Mouse (Mus musculus) ovary, postnatal 36 days (tissue): ENCODE measurements at regions not wholly inside any gene's neighbourhood (a gene's known extent, or its start where the extent isn't known, plus 50 kb on each side); places are given as distances from the start of the nearest gene placed in this dataset.
"Not testable (repeated sequence)": the region's sequence is repeated elsewhere in the genome, so short reads cannot be mapped to it uniquely, and the experiment has no call there.

Experiments
- DNase-seq: peaks from one replicate; pipeline ENCODE4 v3.0.0; 2022; ENCODE audit warnings: low spot score, mixed read lengths

DNA sequence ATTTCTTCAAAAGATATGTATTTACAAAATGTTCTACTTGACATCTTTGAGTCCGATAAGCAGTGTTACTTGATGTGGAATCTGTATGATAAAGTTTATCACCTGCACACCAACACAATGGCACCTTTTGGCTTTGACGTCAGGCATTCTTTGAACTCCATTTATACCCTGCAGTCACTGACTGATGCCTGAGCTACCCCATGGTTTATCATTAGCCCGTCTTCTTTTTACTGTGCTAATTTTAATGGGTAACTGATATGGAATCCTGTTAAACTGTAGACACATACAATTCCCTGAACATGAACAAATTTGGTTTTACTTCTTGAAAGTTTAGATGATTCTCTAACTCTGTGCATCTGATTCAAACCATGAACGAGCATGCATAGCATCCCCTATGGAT lies 253.8 kb upstream of the Klf6 start:
- DNase-seq: no peak

DNA sequence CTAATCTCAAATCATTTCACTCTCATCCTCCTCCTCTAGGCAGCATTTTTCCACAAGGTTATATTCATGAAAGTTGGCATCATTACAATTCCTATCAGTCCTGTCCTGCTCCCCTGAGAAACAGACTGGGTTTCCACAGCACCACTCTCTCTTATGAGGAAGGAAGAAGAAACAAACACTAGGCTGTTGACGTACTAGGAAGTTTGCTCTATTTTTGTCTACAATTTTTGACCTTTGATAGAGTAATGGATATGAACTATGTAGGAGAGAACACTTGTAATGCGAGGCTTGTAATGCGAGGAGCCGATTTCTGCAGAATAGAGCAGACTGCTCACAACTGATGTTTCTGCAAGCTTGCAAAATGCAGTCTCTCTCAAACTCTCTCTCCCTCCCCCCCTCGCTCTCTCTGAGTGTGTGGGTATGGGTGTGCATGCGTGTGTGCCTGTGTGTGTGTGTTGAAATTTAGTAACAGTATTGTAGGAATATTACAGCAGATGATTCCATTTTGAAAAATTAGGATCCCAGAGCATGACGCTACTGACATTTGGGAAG lies 247.0 kb upstream of the Klf6 start:
- DNase-seq: no peak

DNA sequence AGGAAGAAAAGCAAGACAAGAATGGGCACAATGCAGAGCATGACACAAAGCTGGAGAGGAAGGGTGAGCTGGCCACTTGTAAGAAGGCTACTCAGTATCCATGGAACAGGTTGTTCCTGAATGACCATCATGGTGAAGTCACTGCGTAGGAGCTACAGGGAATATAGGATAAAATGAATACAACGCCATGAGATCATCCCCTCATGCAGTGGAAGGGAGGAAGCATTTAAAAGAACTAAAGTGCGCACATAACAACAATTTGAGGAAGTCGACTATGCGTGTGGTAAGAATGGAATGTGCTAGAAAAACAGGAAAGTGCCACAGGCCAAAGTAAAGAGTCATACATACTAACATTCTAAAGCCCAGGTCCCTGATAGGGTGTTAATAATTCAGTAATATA lies 246.4 kb upstream of the Klf6 start:
- no peak for DNase-seq

DNA sequence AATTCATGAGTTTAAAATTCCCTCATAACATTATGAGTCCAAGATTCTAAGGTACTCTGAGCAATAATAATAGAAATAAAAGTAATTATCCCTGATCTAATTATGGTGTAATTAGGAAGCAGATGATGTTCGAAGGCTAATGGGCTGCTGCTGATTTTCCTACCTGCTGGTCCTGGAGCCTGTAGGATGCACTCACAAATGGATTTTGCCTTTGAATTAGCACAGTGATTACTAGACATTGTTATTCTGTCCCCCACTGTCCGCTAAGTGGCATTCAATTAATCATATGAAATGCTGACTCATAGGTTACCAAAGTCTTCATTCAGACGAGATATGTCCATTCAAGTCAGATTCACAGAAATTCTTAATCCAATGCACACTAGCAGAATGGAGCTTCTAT lies 246.0 kb upstream of the Klf6 start:
- DNase-seq: no peak

DNA sequence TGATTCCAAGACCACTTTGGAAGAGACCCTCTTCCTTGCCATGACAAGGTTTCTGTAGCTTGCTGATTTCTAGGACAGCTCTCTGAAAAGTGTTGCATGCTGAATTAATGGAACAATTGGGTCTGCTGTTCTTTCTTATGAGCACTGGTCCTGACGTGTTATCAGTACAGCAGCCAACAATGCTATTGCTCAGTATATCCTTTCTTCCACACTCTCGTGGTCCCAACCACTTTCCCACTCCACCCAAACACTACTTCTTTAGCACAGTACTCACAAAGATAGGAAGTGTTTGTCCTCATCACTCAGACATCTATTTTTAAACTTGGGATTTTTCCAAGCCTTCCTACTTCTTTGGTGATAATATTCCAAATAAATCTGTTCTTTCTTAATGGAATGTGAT lies 233.2 kb upstream of the Klf6 start:
- DNase-seq: no peak

DNA sequence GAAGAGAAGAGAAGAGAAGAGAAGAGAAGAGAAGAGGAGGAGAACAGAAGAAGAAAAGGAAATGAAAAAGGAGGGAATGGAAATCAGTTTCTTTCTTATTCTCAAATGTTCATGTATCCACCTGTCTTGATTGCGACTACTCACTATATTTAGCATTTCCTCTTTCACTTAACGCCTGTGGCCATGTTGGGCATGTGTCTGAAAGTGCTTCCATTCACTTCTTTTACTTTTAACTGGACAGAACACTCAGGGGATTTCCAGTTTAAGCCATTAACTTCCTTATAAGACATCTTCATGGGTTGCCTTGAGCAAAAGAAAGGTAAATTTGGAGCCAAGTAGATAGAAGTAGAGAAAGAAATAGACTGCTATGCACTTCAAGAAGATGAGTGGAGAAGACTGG lies 226.3 kb upstream of the Klf6 start:
- DNase-seq: no peak

DNA sequence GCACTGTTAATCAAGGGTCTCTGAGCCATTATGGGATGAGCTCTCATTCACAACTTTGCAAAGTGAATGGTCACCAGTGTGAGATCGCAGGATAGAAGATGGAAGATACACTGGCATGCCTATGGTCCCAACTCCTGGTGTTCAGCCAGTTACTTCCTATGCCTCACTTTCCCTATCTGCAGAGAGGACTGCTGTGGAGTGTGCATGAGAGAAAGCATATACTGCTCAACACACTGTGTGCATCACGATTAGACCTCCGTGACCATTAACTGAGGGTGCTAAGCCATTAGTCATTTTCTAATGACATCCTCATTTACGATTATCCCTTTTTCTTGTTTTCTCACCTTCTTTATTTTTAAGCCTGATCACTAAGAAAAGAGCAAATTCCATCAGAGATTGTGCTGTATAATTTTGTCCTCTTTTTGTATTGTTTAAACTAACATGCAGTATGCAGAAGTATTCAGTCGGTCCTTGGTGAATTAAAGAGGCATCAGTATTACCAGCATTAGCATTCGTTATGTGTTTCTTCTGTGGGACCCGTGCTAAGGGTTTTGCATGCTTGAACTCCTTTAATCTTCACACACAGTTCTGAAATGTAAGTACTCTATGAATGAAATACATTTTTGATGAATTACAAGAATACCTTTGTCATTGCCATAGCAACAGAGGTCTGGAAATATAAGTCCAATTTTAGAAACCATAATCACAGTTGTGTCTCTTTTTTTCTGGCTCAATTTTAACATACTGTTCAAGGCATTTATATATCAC lies 219.4 kb upstream of the Klf6 start:
- DNase-seq: no peak

DNA sequence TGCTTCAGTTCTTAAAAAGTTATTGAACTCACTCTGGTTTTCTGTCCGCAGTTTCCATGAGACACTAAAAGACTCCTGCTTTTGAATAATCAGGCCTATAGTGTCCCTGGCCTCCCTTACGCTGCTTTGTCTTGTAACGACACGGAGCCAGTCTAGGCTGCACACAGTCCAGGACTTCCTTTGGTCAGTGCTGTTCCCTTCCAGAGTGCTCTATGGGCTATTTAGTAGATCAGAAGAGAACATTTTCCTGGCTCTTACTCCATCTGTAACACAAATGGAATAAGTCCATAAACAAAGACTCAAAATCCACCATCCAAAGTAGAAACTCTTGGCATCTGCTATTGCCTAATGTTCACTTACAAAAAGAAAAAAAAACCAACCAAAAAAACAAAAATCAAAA lies 213.0 kb upstream of the Klf6 start:
- no peak for DNase-seq

DNA sequence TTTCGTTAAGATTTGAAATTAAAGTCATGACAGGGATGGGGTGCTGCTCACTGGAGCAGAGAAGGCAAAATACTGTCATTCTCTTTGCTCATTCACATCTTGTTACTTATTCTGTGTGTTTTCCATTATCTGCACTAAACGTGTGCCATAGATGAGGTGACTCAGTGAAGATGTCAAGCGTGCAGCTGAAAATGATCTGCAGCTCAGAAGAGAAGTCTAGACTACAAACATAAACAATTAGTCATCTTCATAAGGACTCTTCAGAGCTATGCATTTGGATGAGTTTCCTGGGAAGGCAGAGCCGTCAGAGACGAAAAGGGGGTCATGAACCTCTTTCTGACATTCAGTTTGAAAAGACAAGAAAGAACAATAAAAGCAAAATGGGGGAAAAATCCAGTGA lies 203.7 kb upstream of the Klf6 start:
- DNase-seq: no peak

DNA sequence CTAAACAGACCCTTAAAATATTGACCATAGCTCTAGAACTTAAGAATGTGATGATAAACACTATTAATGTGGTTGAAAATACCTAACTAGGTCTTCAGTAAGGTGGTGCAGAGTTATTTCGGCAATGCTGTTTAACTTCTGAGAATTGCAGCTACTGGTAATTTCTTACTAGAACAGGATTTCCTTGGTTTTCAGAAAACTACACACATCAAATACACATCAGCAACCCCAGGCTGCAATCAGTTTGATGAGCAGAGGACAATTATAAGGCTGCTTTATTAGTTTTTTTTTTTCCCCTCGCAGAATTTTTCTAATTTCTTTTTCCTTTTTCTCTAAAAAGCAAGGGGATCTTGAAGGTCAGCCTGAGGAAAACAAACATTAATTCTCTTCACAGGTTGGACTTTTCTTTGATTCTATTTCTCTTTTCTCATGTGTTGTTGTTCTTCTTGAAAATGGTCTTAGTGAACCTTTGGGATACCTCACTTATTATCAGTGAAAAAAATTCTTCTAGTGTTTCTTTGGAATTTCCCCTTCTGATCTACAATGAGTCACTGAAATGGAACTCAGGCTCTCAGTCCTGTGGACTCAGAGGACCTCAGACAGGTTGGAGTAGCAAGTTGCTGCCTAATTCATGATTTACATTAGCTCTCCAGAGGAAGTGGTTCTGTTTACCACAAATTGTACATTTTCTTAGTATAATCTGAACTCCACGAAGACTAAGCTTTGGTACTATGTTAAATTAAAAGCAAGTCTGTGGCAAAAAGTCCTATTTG lies 194.9 kb upstream of the Klf6 start:
- DNase-seq: no peak

DNA sequence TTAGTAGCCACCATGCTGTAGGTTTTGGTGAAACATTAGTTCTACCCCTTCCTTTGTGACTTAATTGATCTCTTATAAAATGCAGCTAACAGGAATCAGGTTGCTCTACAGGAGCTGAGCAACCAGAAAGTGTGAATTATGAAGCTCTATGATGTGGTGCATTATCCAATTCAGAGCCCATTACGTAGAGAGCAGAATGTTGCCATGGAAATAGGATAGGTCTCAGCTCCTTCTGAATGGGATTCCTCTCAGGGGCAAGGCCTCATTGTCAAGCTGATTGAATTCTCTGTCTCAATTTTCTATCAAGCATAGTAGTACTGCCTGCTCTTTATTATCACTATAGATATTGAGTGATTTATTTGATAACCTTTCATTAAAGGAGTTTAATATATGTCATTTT lies 185.6 kb upstream of the Klf6 start:
- DNase-seq: no peak

DNA sequence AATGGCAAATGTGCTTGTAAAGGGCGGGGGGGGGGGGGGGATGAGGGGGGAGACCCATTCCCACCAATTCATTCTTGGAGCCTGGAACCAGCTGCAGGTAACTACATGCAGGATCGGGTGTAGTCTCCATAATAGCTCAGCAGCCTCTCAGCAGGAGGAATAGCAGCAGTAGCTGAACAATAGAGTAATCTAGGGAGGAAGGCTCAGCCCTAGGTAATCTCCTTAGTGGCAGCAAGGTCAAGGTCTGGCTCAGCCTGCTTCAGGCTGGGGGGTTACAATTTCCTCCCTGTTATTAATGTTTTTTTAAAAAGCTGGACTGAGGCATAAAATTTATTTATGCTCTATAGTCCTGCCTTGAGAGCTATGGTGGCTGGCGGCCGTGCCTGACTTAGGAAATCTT lies 171.2 kb upstream of the Klf6 start:
- DNase-seq: no peak

DNA sequence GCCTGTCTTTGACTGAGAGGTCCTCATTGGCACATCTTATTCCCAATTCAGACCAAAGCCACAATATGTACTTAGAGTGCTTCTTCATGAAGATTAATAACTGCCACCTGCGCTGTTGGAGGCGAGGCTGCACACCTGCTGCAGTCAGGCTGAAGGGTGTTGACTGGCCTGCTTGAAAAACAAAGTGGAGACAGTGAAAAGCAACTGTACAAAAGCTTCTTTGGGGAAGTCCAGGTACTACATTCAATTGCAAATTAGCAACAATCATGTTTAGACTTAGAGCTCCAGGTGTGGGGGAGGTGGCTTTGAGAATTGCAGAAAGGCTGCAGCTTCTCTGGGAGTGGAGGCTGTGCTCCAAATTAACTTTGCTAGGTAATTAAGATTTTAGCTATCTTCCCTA lies 170.6 kb upstream of the Klf6 start:
- DNase-seq: not testable (repeated sequence)

DNA sequence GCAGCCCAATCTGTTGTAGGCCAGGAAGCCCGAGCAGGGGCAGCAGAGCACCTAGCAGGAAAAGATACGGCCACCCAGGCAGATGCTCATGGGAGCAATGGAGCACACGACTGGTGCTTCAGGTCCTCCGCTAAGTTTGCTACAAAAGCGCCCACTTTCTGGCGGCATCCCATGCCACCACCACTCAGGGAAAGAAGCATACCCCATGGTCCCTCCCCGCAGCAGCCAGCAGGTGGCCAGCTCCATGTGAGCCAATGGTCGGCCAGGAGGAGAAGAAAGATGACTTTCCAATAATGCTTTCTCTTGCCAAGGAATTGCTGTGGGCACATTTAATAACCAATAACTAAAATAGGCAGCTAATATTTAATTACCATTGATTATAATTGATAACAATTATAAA lies 166.7 kb upstream of the Klf6 start:
- DNase-seq: no peak

DNA sequence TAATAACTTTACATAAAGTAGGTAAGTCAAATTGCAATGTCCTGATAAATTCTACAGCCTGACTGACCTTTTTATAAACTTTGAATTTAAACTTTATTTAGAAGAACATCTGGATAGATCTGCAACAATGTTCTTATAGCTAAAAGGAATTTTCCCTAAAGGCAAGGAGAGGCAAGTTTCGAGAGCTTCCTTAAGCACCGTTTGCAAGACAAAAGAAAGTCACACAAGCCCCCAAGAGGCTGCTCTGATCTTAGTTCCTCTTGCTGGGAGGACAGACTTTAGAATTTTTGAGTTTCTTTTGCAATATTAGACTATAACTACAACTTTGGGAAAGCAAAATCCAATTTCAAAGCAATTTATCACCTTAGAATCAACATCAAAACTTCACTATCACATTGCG lies 165.7 kb upstream of the Klf6 start:
- not testable (repeated sequence) for DNase-seq

DNA sequence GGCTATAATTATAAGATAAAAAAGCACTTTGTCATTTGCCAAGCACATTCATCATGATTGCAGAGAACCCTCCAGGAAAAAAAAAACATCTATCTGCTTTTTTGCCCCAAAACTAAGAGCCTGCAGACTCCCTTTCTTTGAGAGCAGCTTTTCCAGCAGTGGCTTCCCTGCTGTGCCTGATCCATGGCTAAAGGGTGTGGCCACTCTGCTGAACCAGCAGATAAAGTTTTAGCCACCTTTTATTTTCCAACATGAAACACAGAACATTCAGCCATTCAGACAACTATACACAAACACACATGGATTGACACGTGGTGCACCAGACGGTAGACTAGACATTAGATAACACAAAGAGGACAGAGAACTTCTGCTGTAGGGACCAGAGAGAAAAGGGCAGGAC lies 164.9 kb upstream of the Klf6 start:
- DNase-seq: no peak

DNA sequence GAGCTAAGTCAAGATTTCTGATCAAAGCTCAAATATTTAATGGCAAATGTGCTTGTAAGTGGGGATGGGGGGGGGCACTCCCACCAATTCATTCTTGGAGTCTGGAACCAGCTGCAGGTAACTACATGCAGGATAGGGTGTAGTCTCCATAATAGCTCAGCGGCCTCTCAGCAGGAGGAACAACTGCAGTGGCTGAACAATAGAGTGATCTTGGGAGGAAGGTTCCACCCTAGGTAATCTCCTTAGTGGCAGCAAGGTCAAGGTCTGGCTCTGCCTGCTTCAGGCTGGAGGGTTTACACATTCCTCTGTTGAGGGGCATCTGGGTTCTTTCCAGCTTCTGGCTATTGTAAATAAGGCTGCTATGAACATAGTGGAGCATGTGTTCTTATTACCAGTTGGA lies 164.0 kb upstream of the Klf6 start:
- DNase-seq: not testable (repeated sequence)

DNA sequence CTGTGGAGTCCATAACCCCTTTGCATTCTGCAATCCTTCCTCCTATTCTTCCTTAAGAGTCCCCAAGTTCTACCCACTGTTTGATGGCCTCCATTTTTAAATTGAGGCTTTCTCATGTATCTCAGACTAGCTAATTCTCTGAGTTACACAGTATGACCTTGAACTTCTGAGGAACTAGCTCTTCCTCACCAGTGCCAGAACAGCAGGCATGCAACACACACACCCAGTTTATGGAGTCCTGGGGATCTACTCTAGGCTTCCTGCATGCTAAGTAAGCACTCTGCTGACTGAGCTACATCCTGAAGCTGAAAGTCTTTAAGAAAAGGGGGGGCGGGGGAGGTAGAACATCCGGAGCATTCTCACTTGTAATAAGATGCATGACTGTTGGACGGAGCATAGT lies 159.2 kb upstream of the Klf6 start:
- no peak for DNase-seq

DNA sequence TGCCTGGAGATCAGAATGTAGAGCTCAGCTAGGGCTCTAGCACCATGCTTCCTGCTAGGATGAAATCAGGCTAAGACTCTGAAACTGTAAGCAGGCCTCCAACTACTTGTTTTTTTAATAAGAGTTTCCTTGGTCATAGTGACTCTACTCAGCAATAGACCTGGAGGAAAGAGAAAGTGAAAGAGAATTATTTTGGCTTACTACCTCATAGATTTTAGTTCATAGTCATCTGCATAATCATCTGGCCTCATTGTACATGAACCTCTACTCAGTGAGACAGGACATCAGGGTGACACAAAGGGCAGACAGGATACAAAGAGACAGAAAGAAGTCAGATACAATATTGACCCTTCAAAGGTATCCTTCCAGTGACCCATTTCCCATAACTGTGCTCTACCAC lies 156.3 kb upstream of the Klf6 start:
- no peak for DNase-seq

DNA sequence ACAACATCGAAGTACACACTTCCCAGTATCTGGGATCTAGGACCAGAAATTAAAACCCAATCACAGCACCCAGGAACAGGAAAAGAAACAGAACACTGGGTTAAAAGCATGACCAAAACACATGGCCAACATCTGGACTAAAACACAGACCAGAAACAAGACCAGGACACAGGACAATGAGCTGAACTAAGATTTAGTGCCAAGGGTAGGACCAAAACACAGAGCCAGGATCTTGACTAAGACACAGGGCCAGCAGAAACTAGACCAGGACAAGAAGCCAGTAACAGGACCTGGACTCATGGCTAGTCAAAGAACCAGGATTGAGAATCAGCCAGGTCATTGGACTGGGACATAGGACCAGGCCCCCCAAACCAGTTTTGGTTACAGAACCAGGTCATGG lies 149.6 kb upstream of the Klf6 start:
- DNase-seq: no peak

DNA sequence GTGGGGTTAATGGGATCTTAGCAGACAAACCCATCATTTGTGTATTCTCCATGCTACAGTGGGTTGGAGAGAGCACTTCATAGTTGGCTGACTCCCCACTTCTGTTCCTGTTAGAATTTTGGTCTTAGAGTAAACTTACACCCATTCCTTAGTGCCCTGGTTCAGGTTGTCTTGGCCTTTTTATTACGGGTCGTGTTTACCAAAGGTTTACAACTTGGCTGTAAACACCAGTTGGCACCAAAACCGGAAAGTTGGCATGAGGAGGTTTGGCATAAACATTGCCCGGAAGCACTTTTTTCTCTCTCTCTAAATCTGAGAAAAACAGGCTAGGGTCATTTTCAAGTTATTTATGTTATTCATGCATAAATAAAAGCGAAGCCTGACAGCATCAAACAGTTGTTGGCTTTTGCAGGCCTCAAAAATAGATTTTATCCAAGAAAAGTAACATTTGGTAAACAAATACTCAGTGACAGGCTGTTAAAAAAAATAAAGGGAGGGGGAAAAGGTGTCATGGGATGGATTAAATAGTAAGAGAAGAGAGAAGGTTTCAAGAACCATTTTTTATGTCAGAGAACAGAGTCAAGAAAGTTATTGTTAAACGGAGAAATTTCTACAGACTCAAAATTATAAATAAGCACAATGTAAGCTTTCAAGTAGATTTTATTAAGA lies 148.0 kb upstream of the Klf6 start:
- DNase-seq: no peak

DNA sequence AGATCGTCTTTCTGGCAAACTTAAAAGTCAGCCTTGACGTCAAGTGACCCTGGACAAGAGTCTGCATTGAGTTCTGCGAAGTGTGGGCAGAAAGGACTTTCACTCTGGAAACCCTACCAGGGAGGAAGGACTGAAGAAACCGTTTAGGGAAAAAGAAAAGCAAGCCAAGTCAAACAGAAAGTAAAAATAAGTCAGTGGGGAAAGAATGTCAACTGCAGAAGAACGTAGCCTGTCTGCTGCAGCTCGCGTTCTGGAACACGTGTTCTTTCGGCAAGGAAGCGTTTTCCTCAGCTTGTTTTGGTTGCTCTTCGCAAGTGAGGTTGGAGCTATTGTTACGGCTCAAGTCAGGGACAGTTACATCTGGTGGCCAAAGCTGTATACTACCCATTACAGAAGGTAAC lies 147.1 kb upstream of the Klf6 start:
- peak; percentile 18 for DNase-seq

DNA sequence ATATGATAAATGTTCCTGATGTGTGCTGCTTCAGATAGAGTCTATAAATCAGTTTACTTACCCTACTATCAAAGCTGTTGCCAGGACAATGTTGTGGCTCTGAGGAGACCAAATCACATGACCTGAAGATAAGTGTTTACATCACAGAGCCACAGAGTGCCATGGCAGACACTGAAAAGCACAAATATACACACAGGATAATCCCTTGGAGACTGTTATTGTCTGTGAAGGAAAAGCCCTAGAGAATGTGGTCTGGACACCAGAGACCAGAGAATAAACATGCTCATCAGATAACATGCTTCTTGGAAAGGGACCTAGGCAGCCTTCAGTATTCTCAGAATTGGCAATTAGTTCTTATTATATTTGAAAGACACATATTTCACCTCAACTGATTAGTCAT lies 146.5 kb upstream of the Klf6 start:
- DNase-seq: no peak
